Mouse (Mus musculus) megakaryocyte, embryonic 14.5 days (primary cell): ENCODE measurements around the gene Rspo4. TPM values are rescaled to one million over a fixed set of nuclear protein-coding genes. Genes with fewer than 3 reads are reported as not detected.

Source experiments
- H3K27me3 ChIP-seq: replicated peaks from 2 replicates; pipeline ENCODE3; 2012; ENCODE audit warnings: inconsistent platforms
- H3K36me3 ChIP-seq: replicated peaks from 2 replicates; pipeline ENCODE3; 2012; ENCODE audit warnings: low read length, inconsistent platforms, mixed read lengths
- H3K4me1 ChIP-seq: 2 replicates; pipeline ENCODE4 v1.6.1; 2012; ENCODE audit warnings: inconsistent platforms
- H3K4me3 ChIP-seq: replicated peaks from 2 replicates; pipeline ENCODE3; 2012; ENCODE audit warnings: moderate library complexity, mild to moderate bottlenecking, inconsistent platforms
- H3K9me3 ChIP-seq: 2 replicates; pipeline ENCODE4 v1.6.1; 2012; ENCODE audit warnings: inconsistent platforms
- FLI1 ChIP-seq: IDR thresholded peaks from 2 replicates; pipeline ENCODE4 v1.6.1; 2012; ENCODE audit warnings: low read length, inconsistent platforms, mixed read lengths
- GATA1 ChIP-seq: IDR thresholded peaks from 3 replicates; pipeline ENCODE4 v1.6.1; 2012; ENCODE audit warnings: mixed read lengths, low read length, inconsistent platforms, borderline replicate concordance
- polyA plus RNA-seq: library from polyadenylated mRNA; stranded (reverse); fragments of >175 nt; gene quantifications from 2 replicates; pipeline ENCODE4 v1.2.3, GENCODE M21; 2012; ENCODE audit warnings: low replicate concordance; ENCODE audit not compliant: insufficient read depth

Gene Rspo4
- polyA plus RNA-seq, 1 experiment: not detected

DNA sequence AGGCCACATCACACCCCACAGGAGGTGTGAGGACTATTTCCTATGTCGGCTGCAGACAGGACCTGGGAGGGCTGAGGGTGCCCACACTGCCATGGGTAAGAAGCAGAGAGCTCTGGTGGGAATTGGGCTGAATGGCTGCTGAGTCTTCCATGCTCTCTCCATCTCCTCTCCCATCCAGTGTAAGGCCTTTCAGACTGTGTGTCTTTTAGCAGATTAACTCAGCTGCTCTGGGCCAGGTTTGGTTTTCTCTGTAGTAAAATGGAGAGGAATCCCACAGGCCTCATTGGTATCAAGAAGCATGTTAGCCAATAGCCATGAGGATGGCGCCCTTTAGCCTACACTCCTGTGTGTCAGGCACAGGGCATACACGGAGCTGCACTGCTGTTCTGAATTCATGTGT lies 66.7 kb downstream of the Rspo4 start:
- peaks cover 63% of the 10 kb centered on the region for H3K27me3 ChIP-seq
- TF ChIP-seq GATA1 (no peak), FLI1 (no peak)
- no peaks in the 10 kb centered on the region for H3K36me3 ChIP-seq
- H3K9me3 ChIP-seq: no peaks in the 10 kb centered on the region
- no peak overlapping the region for H3K4me3 ChIP-seq
- peaks cover 9% of the 10 kb centered on the region for H3K4me1 ChIP-seq

GRCm38 (mm10) chr2:151910498-151910897 lies 67.8 kb downstream of the Rspo4 start:
- H3K4me1 ChIP-seq: peaks cover 9% of the 10 kb centered on the region
- peaks cover 62% of the 10 kb centered on the region for H3K27me3 ChIP-seq
- H3K36me3 ChIP-seq: no peaks in the 10 kb centered on the region
- H3K9me3 ChIP-seq: no peaks in the 10 kb centered on the region
- H3K4me3 ChIP-seq: no peak overlapping the region
- no peak for TF ChIP-seq FLI1
- TF ChIP-seq GATA1: no peak

- TF ChIP-seq GATA1 (no peak), FLI1 (no peak)
- Histone ChIP-seq H3K4me1 (peaks cover 9% of the 10 kb centered on the region), H3K36me3 (no peaks in the 10 kb centered on the region), H3K27me3 (peaks cover 64% of the 10 kb centered on the region), H3K4me3 (peak within 1 kb of the TSS; percentile 30), H3K9me3 (no peaks in the 10 kb centered on the region)
Measured at GRCm38 (mm10) chr2:151910919-151911500, 68.3 kb downstream of the Rspo4 start, which contains the start of gene Angpt4. Gene Angpt4 (plus strand): TSS chr2:151911210.

DNA sequence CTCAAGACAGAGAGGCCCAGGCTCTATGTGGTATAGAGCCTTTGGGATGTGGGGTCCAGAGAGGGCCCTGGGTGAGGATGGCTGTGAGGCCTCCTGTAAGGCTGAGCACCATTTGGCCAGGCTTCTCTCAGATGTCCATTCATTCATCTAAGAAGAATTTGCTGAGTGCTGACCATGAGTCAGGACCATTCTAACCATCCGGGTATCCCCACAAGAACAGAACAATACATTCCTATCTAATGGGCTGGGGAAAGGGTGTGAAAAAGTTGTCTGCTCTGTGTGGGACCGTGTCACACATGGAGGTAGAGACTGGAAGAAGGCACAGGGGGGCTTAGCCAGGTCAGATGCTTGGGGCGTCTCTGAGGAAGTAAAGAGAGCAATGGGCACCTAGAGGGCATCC lies 69.0 kb downstream of the Rspo4 start:
- Histone ChIP-seq H3K36me3 (no peaks in the 10 kb centered on the region), H3K4me1 (peaks cover 9% of the 10 kb centered on the region), H3K9me3 (no peaks in the 10 kb centered on the region), H3K27me3 (peaks cover 68% of the 10 kb centered on the region), H3K4me3 (no peak overlapping the region)
- TF ChIP-seq GATA1 (no peak), FLI1 (no peak)

DNA sequence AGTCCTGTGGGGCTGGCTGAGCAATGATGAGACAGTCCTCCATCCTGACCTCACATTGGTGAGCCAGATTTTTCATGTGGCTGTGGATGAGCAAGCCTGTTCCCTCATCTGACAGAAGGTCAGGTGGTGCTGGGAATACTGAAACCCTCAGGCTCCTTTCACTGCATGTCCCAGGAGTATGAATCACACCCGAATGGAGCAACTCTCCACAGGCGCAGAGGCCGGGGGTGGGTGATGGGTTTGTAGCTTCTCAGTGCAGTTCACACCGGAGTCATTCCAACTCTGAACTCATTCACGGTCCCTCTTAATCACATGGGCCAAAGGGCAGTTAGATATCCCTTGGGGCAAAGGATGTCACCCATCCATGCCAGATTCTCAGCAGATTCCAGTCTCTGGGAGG lies 71.4 kb downstream of the Rspo4 start:
- TF ChIP-seq FLI1 (no peak), GATA1 (no peak)
- H3K4me1 ChIP-seq: peaks cover 18% of the 10 kb centered on the region
- H3K4me3 ChIP-seq: no peak overlapping the region

GRCm38 (mm10) chr2:151915111-151915510 lies 72.4 kb downstream of the Rspo4 start:
- peaks cover 18% of the 10 kb centered on the region for H3K4me1 ChIP-seq
- peaks cover 67% of the 10 kb centered on the region for H3K27me3 ChIP-seq
- TF ChIP-seq FLI1 (no peak), GATA1 (no peak)
- H3K4me3 ChIP-seq: no peak overlapping the region
- no peaks in the 10 kb centered on the region for H3K36me3 ChIP-seq
- no peaks in the 10 kb centered on the region for H3K9me3 ChIP-seq

More for the DNA sequence above, 71.4 kb downstream of the Rspo4 start:
- Histone ChIP-seq H3K9me3 (no peaks in the 10 kb centered on the region), H3K27me3 (peaks cover 70% of the 10 kb centered on the region), H3K36me3 (no peaks in the 10 kb centered on the region)

DNA sequence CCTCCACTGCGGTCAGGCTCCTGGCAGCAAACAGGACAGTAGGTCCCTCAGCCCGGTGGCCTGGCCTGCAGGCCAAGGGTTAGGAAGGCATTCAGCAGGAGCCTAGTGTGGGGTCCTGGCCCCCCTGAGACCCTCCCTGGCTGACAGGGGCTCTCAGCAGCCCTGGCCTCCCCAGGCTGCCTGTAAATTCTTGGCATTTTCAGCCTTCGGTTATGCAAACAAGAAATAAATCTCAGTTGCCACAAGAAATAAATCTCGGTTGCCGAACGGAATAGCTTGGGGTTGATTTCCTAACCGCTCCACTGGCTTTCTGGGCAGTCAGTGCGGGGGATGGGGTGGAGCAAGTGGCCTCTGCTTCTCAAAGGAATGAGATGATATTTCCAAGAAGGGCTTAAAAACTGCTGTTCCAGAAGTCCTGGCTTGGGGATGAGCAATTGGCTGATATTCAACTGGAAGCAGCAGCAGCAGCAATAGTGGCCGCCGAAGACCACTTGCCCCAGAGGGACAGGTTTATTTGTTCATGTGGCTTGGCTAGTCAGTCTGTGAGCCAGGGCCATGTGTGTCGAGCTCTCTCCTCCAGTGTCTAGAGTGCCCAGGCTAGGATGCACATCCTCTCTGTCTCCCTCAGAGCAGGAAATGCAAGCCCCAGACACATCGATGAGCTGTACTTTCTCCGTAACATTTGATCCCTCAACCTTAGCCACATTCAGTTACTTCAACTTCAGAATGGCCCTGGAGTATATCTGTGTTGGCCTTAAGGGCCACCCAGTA lies 73.5 kb downstream of the Rspo4 start:
- Histone ChIP-seq H3K27me3 (peaks cover 64% of the 10 kb centered on the region), H3K9me3 (no peaks in the 10 kb centered on the region), H3K36me3 (no peaks in the 10 kb centered on the region), H3K4me1 (peaks cover 12% of the 10 kb centered on the region), H3K4me3 (no peak overlapping the region)
- TF ChIP-seq FLI1 (no peak), GATA1 (no peak)

- Histone ChIP-seq H3K4me3 (no peak overlapping the region), H3K4me1 (peaks cover 9% of the 10 kb centered on the region; the same call in 1 of the 2 replicates), H3K27me3 (peaks cover 62% of the 10 kb centered on the region), H3K36me3 (no peaks in the 10 kb centered on the region), H3K9me3 (no peaks in the 10 kb centered on the region)
- no peak for TF ChIP-seq GATA1
- TF ChIP-seq FLI1: no peak
Measured at GRCm38 (mm10) chr2:151919140-151919539, 76.4 kb downstream of the Rspo4 start.

- Histone ChIP-seq H3K27me3 (peaks cover 60% of the 10 kb centered on the region), H3K36me3 (no peaks in the 10 kb centered on the region), H3K4me1 (peaks cover 9% of the 10 kb centered on the region; the same call in 1 of the 2 replicates), H3K4me3 (no peak overlapping the region), H3K9me3 (no peaks in the 10 kb centered on the region)
- TF ChIP-seq FLI1 (no peak), GATA1 (no peak)
Measured at GRCm38 (mm10) chr2:151921068-151921467, 78.3 kb downstream of the Rspo4 start.

- Histone ChIP-seq H3K27me3 (peaks cover 58% of the 10 kb centered on the region), H3K4me3 (no peak overlapping the region), H3K9me3 (peaks cover 5% of the 10 kb centered on the region; the same call in 1 of the 2 replicates), H3K4me1 (peaks cover 9% of the 10 kb centered on the region; the same call in 1 of the 2 replicates), H3K36me3 (no peaks in the 10 kb centered on the region)
- TF ChIP-seq GATA1: no peak
- TF ChIP-seq FLI1: no peak
Measured at GRCm38 (mm10) chr2:151921596-151921995, 78.9 kb downstream of the Rspo4 start.

Other genes starting within 250 kb of the Rspo4 start
- not detected in 2 replicates for gene Snph, start 210.3 kb upstream of the Rspo4 start, polyA plus RNA-seq
- not detected in 2 replicates for gene Rad21l, start 174.4 kb upstream of the Rspo4 start, polyA plus RNA-seq
- 0.08 TPM in 1 of 2 replicates, not detected in the other for gene Tmem74b, start 140.9 kb upstream of the Rspo4 start, polyA plus RNA-seq
- 41.0 and 47.6 TPM in 2 replicates for gene Psmf1, start 98.7 kb upstream of the Rspo4 start, polyA plus RNA-seq
- gene Angpt4, start 68.3 kb downstream of the Rspo4 start, polyA plus RNA-seq: not detected in 2 replicates
- gene Fam110a, start 137.3 kb downstream of the Rspo4 start, polyA plus RNA-seq: 29.5 and 64.0 TPM in 2 replicates
- 0.27 and 1.5 TPM in 2 replicates for gene Slc52a3, start 153.6 kb downstream of the Rspo4 start, polyA plus RNA-seq
- gene Scrt2, start 238.6 kb downstream of the Rspo4 start, polyA plus RNA-seq: not detected in 2 replicates